Mouse (Mus musculus) stomach, embryonic 14.5 days (tissue): ENCODE data around the gene Prkrip1. TPM values are rescaled to one million over a fixed set of nuclear protein-coding genes. Genes with fewer than 3 reads are reported as not detected.
"Not testable (repeated sequence)": the region's sequence is repeated elsewhere in the genome, so short reads cannot be mapped to it uniquely, and the experiment has no call there.

Experiments
- ATAC-seq: fragments of 200-750 bp; cut with Nextera tagmentation; 2 replicates; pipeline ENCODE4 v1.8.0; 2017; ENCODE audit warnings: low read depth, moderate TSS enrichment; ENCODE audit not compliant: insufficient number of reproducible peaks, insufficient read depth, low FRiP score
- H3K27ac ChIP-seq: fragments of 300-500 bp; sonication (generic); 2 replicates; pipeline ENCODE4 v1.5.1; 2014; ENCODE audit warnings: mild to moderate bottlenecking, low read length, moderate library complexity, mixed read lengths
- H3K27me3 ChIP-seq: fragments of 300-500 bp; sonication (generic); 2 replicates; pipeline ENCODE4 v1.6.1; 2014; ENCODE audit warnings: low read length, control low read depth, mixed read lengths; ENCODE audit not compliant: control insufficient read depth, insufficient read depth
- H3K36me3 ChIP-seq: fragments of 300-500 bp; sonication (generic); 2 replicates; pipeline ENCODE4 v1.6.1; 2014; ENCODE audit warnings: mild to moderate bottlenecking, control low read depth, low read length, moderate library complexity, mixed read lengths; ENCODE audit not compliant: control insufficient read depth, insufficient read depth
- H3K4me1 ChIP-seq: fragments of 300-500 bp; sonication (generic); 2 replicates; pipeline ENCODE4 v1.6.1; 2014; ENCODE audit warnings: low read length, control low read depth, mixed read lengths; ENCODE audit not compliant: control insufficient read depth, insufficient read depth
- H3K4me2 ChIP-seq: fragments of 300-500 bp; sonication (generic); replicated peaks from 2 replicates; pipeline ENCODE4 v1.6.1; 2014; ENCODE audit warnings: low read depth, low read length, control low read depth
- H3K4me3 ChIP-seq: fragments of 300-500 bp; sonication (generic); 2 replicates; pipeline ENCODE4 v1.5.1; 2014; ENCODE audit warnings: low read depth, low read length, control low read depth
- H3K9ac ChIP-seq: fragments of 300-500 bp; sonication (generic); replicated peaks from 2 replicates; pipeline ENCODE4 v1.6.1; 2014; ENCODE audit warnings: low read depth, mild to moderate bottlenecking, control low read depth, low read length, moderate library complexity, mixed read lengths
- H3K9me3 ChIP-seq: fragments of 300-500 bp; sonication (generic); 2 replicates; pipeline ENCODE4 v1.6.1; 2016; ENCODE audit warnings: low read depth, low read length, control low read depth; ENCODE audit not compliant: control insufficient read depth
- WGBS: fragments of 180-500 bp; shearing (Covaris S2); extraction: QIAGEN DNeasy Blood & Tissue Kit; methylation state at CpG from one replicate; pipeline ENCODE4 v1.1.7; 2014; 5-methylcytosine and 5-hydroxymethylcytosine counted together
- polyA plus RNA-seq: library from polyadenylated mRNA; unstranded; fragments of >200 nt; fragmentation: Nextera tagmentation; extraction: Ambion mirVana; gene quantifications from 2 replicates; pipeline ENCODE4 v1.2.1, GENCODE M21; 2014

The Prkrip1 gene
- polyA plus RNA-seq, 1 experiment from 2014 or later, result 50.9 TPM

DNA sequence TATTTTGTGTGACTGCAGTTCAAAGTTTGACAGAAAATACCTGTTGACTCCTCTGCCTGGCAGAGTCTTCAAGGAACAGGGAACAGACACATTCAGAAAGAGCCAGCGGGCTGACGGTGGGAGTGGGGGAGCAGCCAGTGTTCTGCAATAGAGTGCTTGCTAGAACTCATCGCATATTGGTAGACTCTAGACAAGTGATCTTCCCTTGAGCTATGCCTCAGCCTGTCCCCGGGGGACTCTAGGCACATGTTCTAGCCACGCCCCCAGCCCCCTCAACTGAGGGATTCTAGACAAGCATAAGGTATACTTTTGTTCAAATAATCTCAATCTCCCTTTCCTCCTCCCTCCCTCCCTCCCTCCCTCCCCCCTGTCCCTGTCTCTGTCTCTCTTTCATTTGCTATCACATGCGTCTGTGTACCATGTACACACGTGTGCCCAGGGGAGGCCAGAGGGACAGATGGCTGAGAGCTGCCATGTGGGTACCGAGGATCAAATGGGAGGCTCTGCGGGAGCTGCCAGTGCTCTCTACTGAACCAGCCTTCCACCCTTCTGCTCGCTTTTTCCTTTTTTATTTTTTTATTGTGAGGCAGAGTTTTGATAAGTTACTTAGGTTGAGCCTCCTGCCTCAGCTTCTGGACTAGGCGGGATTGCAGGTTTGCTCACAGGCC is 34.8 kb downstream of the Prkrip1 start:
- Histone ChIP-seq H3K4me3 (no peak overlapping the region), H3K36me3 (no peaks in the 10 kb centered on the region), H3K27me3 (no peaks in the 10 kb centered on the region), H3K9me3 (0 out of 2 replicates have a peak, but pooled peaks cover 3% of the 10 kb centered on the region), H3K9ac (no peak overlapping the region), H3K4me1 (no peaks in the 10 kb centered on the region), H3K4me2 (no peak overlapping the region), H3K27ac (no peak overlapping the region)
- no peak for ATAC-seq
- WGBS, result 86% methylated on average over 11 of the region's 11 CpGs

DNA sequence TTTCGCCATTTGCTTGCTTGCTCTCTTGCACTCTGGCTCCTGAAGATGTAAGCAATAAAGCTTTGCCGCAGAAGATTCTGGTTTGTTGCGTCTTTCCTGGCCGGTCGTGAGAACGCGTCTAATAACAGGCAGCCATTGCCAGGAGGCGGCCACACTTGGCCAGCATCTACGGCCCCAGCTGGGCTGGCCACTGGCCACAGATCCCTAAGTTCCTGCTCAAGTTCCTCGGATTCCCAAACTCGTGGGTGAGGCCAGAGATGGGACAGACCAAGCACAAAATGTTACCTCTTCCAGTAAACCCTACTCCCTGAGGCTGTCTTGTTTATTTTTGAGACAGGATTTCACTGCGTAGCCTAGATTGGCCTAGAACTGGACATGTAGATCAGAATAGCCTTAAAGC is 38.7 kb downstream of the Prkrip1 start:
- not testable (repeated sequence) for H3K4me3 ChIP-seq, H3K4me1 ChIP-seq, H3K27ac ChIP-seq, H3K27me3 ChIP-seq, ATAC-seq, H3K9ac ChIP-seq, H3K9me3 ChIP-seq, H3K36me3 ChIP-seq, H3K4me2 ChIP-seq
- 88% methylated on average over 11 of the region's 12 CpGs for WGBS

DNA sequence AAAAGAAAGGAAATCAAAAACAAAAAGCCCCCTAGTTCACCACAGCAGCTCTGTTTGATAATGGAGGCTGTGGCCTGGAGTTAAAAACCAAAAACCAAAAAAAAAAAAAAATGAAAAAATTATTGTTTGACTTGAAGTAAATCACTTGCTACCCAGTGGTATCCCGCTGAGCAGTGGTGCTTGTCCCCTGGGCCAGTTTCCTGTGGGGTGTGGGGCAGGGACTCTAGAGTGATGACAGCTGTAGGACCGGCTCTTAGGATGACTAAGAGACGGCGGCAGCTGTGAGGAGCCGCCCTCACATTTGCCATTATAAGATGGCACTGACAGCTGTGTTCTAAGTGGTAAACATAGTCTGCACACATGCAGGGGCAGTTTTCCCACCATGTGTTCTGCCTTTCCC is 43.4 kb downstream of the Prkrip1 start:
- H3K4me2 ChIP-seq, result no peak overlapping the region
- no peak overlapping the region for H3K4me3 ChIP-seq
- ATAC-seq, result no peak
- no peaks in the 10 kb centered on the region for H3K9me3 ChIP-seq
- H3K9ac ChIP-seq, result no peak overlapping the region
- H3K36me3 ChIP-seq, result no peaks in the 10 kb centered on the region
- no peaks in the 10 kb centered on the region for H3K27me3 ChIP-seq
- no peak overlapping the region for H3K27ac ChIP-seq
- no peaks in the 10 kb centered on the region for H3K4me1 ChIP-seq
- 76% methylated on average over 5 of the region's 5 CpGs for WGBS

DNA sequence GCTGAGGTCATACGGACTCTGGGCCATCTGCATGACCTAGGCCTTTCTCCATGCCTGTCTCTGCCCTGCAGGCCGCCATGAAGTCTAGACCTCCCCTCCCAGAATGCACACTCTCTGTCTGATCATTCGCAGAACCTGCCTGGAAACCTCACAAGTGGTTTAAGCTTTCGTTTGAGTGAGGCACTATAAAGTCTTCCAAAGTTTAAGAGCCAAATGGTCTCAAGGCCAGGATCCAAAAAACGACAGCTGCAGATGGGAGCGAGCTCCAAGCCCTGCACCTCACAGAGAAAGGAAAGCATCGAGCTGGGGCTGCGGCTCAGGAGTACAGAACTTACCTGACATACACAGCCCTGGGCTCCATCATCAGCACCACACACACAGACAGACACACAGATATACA is 46.4 kb downstream of the Prkrip1 start:
- no peaks in the 10 kb centered on the region for H3K36me3 ChIP-seq
- no peaks in the 10 kb centered on the region for H3K27me3 ChIP-seq
- H3K4me1 ChIP-seq, result no peaks in the 10 kb centered on the region
- WGBS, result 70% methylated on average over 8 of the region's 8 CpGs
- ATAC-seq, result no peak
- no peak overlapping the region for H3K4me3 ChIP-seq
- H3K27ac ChIP-seq, result no peak overlapping the region
- no peaks in the 10 kb centered on the region for H3K9me3 ChIP-seq
- H3K9ac ChIP-seq, result no peak overlapping the region
- H3K4me2 ChIP-seq, result no peak overlapping the region

DNA sequence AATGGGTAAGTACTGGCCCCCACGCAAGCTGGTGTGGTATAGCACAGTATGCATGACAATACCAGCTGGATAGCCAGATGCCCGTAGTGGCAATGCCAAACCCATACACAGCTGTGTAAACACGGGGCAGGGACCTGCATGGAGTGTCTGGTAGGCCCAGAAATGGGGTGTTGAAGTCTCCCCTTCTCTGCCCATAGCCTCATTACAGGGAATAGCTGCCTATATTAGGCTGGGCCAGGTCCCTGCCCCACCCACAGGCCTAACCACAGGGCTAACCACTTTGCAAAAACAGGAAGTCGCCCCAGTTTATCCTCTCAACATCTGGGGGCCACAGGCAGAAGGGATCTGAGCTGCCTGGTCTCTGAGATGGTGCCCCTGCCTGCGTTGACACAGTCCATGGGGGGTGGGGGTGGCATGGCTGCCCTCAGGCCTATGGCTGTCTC is 49.6 kb downstream of the Prkrip1 start:
- not testable (repeated sequence) for H3K9ac ChIP-seq, H3K27ac ChIP-seq, H3K4me1 ChIP-seq, H3K4me2 ChIP-seq, H3K4me3 ChIP-seq, H3K9me3 ChIP-seq, H3K27me3 ChIP-seq, H3K36me3 ChIP-seq, ATAC-seq
- 69% methylated on average over 5 of the region's 5 CpGs for WGBS

DNA sequence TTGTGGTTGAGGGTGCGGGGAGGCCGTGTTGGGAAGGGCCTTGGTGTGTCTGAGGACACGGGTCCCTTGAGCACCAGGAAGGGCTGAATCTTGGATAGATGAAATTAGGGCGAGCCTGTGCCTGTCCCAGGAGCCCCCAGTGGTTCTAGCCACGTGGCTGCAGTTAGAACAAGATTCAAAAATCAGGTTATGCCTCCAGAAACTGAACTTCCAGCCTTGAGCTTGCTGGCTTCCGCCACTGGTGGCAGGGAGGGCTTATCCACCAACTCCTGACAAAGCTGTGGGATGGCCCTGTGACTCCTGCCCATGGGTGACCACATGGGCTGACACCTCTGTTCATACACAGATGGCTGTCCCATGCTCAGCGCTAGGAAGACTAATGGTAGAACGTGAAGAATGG is 51.1 kb downstream of the Prkrip1 start:
- H3K4me1 ChIP-seq, result peaks cover 4% of the 10 kb centered on the region; the same call in 1 of the 2 replicates
- H3K27me3 ChIP-seq, result no peaks in the 10 kb centered on the region
- ATAC-seq, result no peak

DNA sequence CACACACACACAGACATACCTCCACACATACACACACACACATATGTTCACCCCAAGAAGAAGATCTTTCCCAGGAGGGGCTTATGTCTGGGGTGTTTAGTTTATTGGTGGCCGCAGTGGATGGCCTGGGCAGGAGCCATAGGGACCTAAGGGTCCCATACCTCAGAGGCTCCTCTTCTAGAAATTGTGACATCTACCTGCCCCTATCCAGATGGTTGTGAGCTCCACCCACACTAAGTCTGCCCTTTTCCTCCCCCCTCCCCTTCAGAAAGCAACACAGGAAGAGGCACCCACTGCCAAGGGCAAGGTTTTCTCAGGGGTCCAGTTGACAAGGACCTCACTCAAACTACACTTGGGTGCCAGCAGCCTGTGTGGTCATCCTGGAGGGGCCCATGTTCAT is 51.8 kb downstream of the Prkrip1 start:
- no peak for ATAC-seq
- Histone ChIP-seq H3K27me3 (no peaks in the 10 kb centered on the region), H3K36me3 (peaks cover 5% of the 10 kb centered on the region; the same call in 1 of the 2 replicates), H3K9me3 (no peaks in the 10 kb centered on the region), H3K4me1 (peaks cover 4% of the 10 kb centered on the region; the same call in 1 of the 2 replicates), H3K9ac (no peak overlapping the region), H3K4me2 (no peak overlapping the region), H3K27ac (no peak overlapping the region), H3K4me3 (no peak overlapping the region)
- WGBS, result 100% methylated on average over 1 of the region's 1 CpGs

More for the DNA sequence above, 51.1 kb downstream of the Prkrip1 start:
- Histone ChIP-seq H3K27ac (no peak overlapping the region), H3K4me3 (no peak overlapping the region), H3K4me2 (no peak overlapping the region), H3K9me3 (no peaks in the 10 kb centered on the region), H3K9ac (no peak overlapping the region), H3K36me3 (no peaks in the 10 kb centered on the region)
- WGBS, result 74% methylated on average over 8 of the region's 8 CpGs

DNA sequence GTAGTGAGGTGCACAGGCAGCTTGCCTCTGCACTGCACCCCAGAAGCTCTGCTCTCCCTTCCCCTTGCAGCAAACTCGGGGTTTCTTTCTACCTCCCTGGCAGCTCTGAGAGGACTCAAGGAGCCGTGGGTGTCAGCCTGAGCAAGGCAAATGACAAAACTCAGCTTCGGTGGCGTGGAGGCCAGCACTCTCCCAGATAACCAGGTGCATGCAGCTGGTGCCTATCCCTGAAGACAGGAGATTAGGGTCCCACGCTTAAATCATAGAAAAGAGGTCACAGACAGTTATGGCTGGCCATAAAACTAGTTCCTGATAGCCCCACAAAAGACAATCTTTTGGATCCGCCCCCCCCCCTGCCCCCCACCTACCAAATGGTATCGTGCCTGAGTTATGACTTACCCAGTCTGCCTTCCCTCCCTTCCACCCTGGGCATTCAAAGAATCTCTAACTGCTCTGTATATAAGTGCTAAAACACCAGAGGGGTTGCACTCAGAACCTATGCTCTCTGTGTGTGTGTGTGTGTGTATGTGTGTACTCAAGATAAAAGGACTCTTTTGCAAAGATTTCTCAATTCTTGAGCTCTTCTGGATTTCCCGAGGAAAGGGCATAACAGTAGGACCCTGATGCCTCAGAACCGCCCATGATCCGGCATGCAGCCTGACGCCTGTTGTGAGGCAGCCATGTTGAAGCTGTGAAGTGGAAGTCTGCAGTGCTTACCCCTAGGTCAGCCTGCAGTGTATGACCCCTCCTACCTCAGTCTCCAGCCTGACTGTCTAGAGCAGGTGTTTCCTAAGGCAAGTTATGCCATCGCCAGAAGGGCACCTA is 53.9 kb downstream of the Prkrip1 start:
- Histone ChIP-seq H3K4me3 (no peak overlapping the region), H3K9ac (no peak overlapping the region), H3K9me3 (no peaks in the 10 kb centered on the region), H3K27me3 (no peaks in the 10 kb centered on the region), H3K27ac (no peak overlapping the region), H3K36me3 (peaks cover 21% of the 10 kb centered on the region), H3K4me1 (peaks cover 4% of the 10 kb centered on the region; the same call in 1 of the 2 replicates), H3K4me2 (no peak overlapping the region)
- ATAC-seq, result no peak
- 42% methylated on average over 12 of the region's 12 CpGs for WGBS
